Comparison of ENCODE assay signal across 8 mouse cellular contexts in genomic region chr10:42275871-42276501, GRCm38 (mm10). TPM values are rescaled to one million over a fixed set of nuclear protein-coding genes. Genes with fewer than 3 reads are reported as not detected.
DNase-seq lines count a peak whose midpoint lies in the region; ATAC-seq and TF ChIP-seq lines count a peak whose summit lies in the region.

No protein-coding gene starts in this region.

- TF ChIP-seq POLR2A in testis, adult 2 months (IDR thresholded peaks at IDR 0.05; ENCODE audit: control insufficient read depth, low read depth, low read length): no peak
- no peak for TF ChIP-seq POLR2A in limb, embryonic 14.5 days (IDR thresholded peaks at IDR 0.05; ENCODE audit: borderline replicate concordance, extremely low read depth, insufficient read depth, insufficient read length)

- peak overlapping the region; percentile 75 for H3K9ac ChIP-seq in forebrain, embryonic 14.5 days (ENCODE audit: low read length)
- peak overlapping the region; percentile 77 for H3K9ac ChIP-seq in limb, embryonic 14.5 days (ENCODE audit: low read depth, low read length, severe bottlenecking)
- H3K9ac ChIP-seq in neural tube, embryonic 12.5 days: peak overlapping the region; percentile 78

- peaks cover 45% of the 10 kb centered on the region for H3K36me3 ChIP-seq in erythroblast, embryonic 14.5 days (ENCODE audit: control insufficient read depth)
- no peaks in the 10 kb centered on the region for H3K36me3 ChIP-seq in testis, adult 2 months (ENCODE audit: control insufficient read depth, insufficient read depth, low read length)
- H3K36me3 ChIP-seq in forebrain, embryonic 14.5 days (ENCODE audit: control insufficient read depth, insufficient read depth, low read length): no peaks in the 10 kb centered on the region
- peaks cover 15% of the 10 kb centered on the region for H3K36me3 ChIP-seq in limb, embryonic 14.5 days (ENCODE audit: control insufficient read depth, insufficient read depth, low read length)
- no peaks in the 10 kb centered on the region for H3K36me3 ChIP-seq in neural tube, embryonic 12.5 days

- peak overlapping the region; percentile 90 for H3K4me3 ChIP-seq in erythroblast, embryonic 14.5 days (replicated peaks)
- peak overlapping the region; percentile 91 for H3K4me3 ChIP-seq in testis, adult 2 months (ENCODE audit: control insufficient read depth, low read depth, low read length)
- peak overlapping the region; percentile 80 for H3K4me3 ChIP-seq in forebrain, embryonic 14.5 days (ENCODE audit: low read depth, low read length)
- H3K4me3 ChIP-seq in limb, embryonic 14.5 days (replicated peaks; ENCODE audit: low read length): peak overlapping the region; percentile 85
- H3K4me3 ChIP-seq in neural tube, embryonic 12.5 days: peak overlapping the region; percentile 80

- peak overlapping the region; percentile 99 for H3K4me2 ChIP-seq in forebrain, embryonic 14.5 days (ENCODE audit: low read length)
- peak overlapping the region; percentile 97 for H3K4me2 ChIP-seq in limb, embryonic 14.5 days (replicated peaks; ENCODE audit: low read depth, low read length, severe bottlenecking)
- H3K4me2 ChIP-seq in neural tube, embryonic 12.5 days (replicated peaks): peak overlapping the region; percentile 98

- H3K27me3 ChIP-seq in erythroblast, embryonic 14.5 days (ENCODE audit: control insufficient read depth): peaks cover 2% of the 10 kb centered on the region; the same call in 1 of the 2 replicates
- no peaks in the 10 kb centered on the region for H3K27me3 ChIP-seq in testis, adult 2 months (ENCODE audit: control insufficient read depth, insufficient read depth, low read length)
- H3K27me3 ChIP-seq in forebrain, embryonic 14.5 days (replicated peaks; ENCODE audit: control insufficient read depth, insufficient read depth, low read length): 0 out of 2 replicates have a peak, but pooled peaks cover 3% of the 10 kb centered on the region
- no peaks in the 10 kb centered on the region for H3K27me3 ChIP-seq in limb, embryonic 14.5 days (ENCODE audit: control insufficient read depth, insufficient read depth, low read length)
- H3K27me3 ChIP-seq in neural tube, embryonic 12.5 days (replicated peaks): peaks cover 12% of the 10 kb centered on the region

- WGBS in forebrain, embryonic 14.5 days: 0% methylated on average over 29 of the region's 40 CpGs
- WGBS in limb, embryonic 14.5 days: under 1% methylated on average over 34 of the region's 40 CpGs
- WGBS in neural tube, embryonic 12.5 days: under 1% methylated on average over 40 of the region's 40 CpGs

- TF ChIP-seq CTCF in testis, adult 2 months (IDR thresholded peaks at IDR 0.05; ENCODE audit: control insufficient read depth, insufficient read depth, insufficient replicate concordance, low read depth, low read length): no peak

- peak overlapping the region; percentile 33 for H3K27ac ChIP-seq in testis, adult 2 months (ENCODE audit: control insufficient read depth, insufficient read depth, low read depth, low read length)
- H3K27ac ChIP-seq in forebrain, embryonic 14.5 days (ENCODE audit: low read depth, low read length): peak overlapping the region; percentile 98
- peak overlapping the region; percentile 97 for H3K27ac ChIP-seq in limb, embryonic 14.5 days (replicated peaks; ENCODE audit: low read depth, low read length)
- peak overlapping the region; percentile 92 for H3K27ac ChIP-seq in neural tube, embryonic 12.5 days

- DNase-seq in testis, postnatal 14 days (ENCODE audit: low spot score): no peak
- peak; percentile 66 for DNase-seq in forebrain, embryonic 14.5 days (ENCODE audit: low spot score)
- DNase-seq in limb, embryonic 14.5 days (ENCODE audit: low spot score): peak; percentile 50
- no peak for DNase-seq in gastrocnemius, postnatal 10 days

- no peak for ATAC-seq in erythroblast, adult 5-6 weeks (replicated peaks; ENCODE audit: low FRiP score, poor library complexity, severe bottlenecking)
- ATAC-seq in forebrain, embryonic 14.5 days: no peak; the same call in 1 of the 2 replicates
- ATAC-seq in limb, embryonic 14.5 days (ENCODE audit: low FRiP score, low read depth): no peak
- peak; percentile 1; the same call in 1 of the 2 replicates for ATAC-seq in neural tube, embryonic 12.5 days (ENCODE audit: low FRiP score, low read depth)

- H3K9me3 ChIP-seq in erythroblast, embryonic 14.5 days (ENCODE audit: control insufficient read depth, low read length): no peaks in the 10 kb centered on the region
- H3K9me3 ChIP-seq in forebrain, embryonic 14.5 days (replicated peaks; ENCODE audit: control insufficient read depth, low read length): no peaks in the 10 kb centered on the region
- H3K9me3 ChIP-seq in limb, embryonic 14.5 days (ENCODE audit: control insufficient read depth, low read length): no peaks in the 10 kb centered on the region
- H3K9me3 ChIP-seq in neural tube, embryonic 12.5 days: no peaks in the 10 kb centered on the region

- peaks cover 57% of the 10 kb centered on the region for H3K4me1 ChIP-seq in erythroblast, embryonic 14.5 days (ENCODE audit: control insufficient read depth)
- H3K4me1 ChIP-seq in testis, adult 2 months (ENCODE audit: control insufficient read depth, insufficient read depth, low read length): peaks cover 26% of the 10 kb centered on the region
- peaks cover 15% of the 10 kb centered on the region for H3K4me1 ChIP-seq in forebrain, embryonic 14.5 days (ENCODE audit: control insufficient read depth, insufficient read depth, low read length)
- H3K4me1 ChIP-seq in limb, embryonic 14.5 days (ENCODE audit: control insufficient read depth, insufficient read depth, low read length): peaks cover 35% of the 10 kb centered on the region
- H3K4me1 ChIP-seq in neural tube, embryonic 12.5 days: peaks cover 35% of the 10 kb centered on the region

RNA-seq across cellular contexts. Expression of gene Foxo3, which starts 0.6 kb away (rescaled TPM):
- polyA plus RNA-seq in erythroblast, embryonic 14.5 days (2012): 14.6 and 19.0 TPM in 2 replicates
- total RNA-seq in erythroblast, adult 5-6 weeks (2015; ENCODE audit: low replicate concordance): 160 and 187 TPM in 2 replicates
- 378 and 459 TPM in 2 replicates for total RNA-seq in erythroblast, adult 5-6 weeks (2017; ENCODE audit: low replicate concordance)
- polyA plus RNA-seq in testis, adult 2 months (2012; rRNA removed): 9.8 and 9.9 TPM in 2 replicates
- polyA plus RNA-seq in forebrain, embryonic 14.5 days (2014; fragmentation: Nextera tagmentation; extraction: Ambion mirVana): 5.4 and 5.6 TPM in 2 replicates
- 16.6 and 23.4 TPM in 2 replicates for polyA plus RNA-seq in limb, embryonic 14.5 days (2012; rRNA removed)
- 10.8 and 11.7 TPM in 2 replicates for polyA plus RNA-seq in limb, embryonic 14.5 days (2014; fragmentation: Nextera tagmentation; extraction: Ambion mirVana)
- 3.4 and 4.3 TPM in 2 replicates for polyA plus RNA-seq in neural tube, embryonic 12.5 days (2016; fragmentation: Nextera tagmentation; extraction: Ambion mirVana)
- total RNA-seq in gastrocnemius, postnatal 10 days (2021): 10 to 100 TPM; 31.4 to 43.5 TPM

Comparison
In these comparisons a context has a peak if more than half of its experiments do, and no peak if none do; other contexts are left out.
1. H3K27ac ChIP-seq: peak in every context shown above with its lines; median percentile 98 in forebrain, embryonic 14.5 days; 97 in limb, embryonic 14.5 days; 92 in neural tube, embryonic 12.5 days; 33 in testis, adult 2 months.
2. DNase-seq: peak in forebrain, embryonic 14.5 days (single experiment) and limb, embryonic 14.5 days (single experiment); none in testis, postnatal 14 days (single experiment) and gastrocnemius, postnatal 10 days (single experiment).
3. Peak in every context shown above with its lines, with median percentiles within 50 percentile points of each other: H3K4me3 ChIP-seq, H3K4me2 ChIP-seq and H3K9ac ChIP-seq.